Mouse (Mus musculus): Measurements from ENCODE around the gene Cfap97d1. TPM values are rescaled to one million over a fixed set of nuclear protein-coding genes. Genes with fewer than 3 reads are reported as not detected.

Gene Cfap97d1
- polyA plus RNA-seq, 1 experiment from 2014 or later: not detected

DNA sequence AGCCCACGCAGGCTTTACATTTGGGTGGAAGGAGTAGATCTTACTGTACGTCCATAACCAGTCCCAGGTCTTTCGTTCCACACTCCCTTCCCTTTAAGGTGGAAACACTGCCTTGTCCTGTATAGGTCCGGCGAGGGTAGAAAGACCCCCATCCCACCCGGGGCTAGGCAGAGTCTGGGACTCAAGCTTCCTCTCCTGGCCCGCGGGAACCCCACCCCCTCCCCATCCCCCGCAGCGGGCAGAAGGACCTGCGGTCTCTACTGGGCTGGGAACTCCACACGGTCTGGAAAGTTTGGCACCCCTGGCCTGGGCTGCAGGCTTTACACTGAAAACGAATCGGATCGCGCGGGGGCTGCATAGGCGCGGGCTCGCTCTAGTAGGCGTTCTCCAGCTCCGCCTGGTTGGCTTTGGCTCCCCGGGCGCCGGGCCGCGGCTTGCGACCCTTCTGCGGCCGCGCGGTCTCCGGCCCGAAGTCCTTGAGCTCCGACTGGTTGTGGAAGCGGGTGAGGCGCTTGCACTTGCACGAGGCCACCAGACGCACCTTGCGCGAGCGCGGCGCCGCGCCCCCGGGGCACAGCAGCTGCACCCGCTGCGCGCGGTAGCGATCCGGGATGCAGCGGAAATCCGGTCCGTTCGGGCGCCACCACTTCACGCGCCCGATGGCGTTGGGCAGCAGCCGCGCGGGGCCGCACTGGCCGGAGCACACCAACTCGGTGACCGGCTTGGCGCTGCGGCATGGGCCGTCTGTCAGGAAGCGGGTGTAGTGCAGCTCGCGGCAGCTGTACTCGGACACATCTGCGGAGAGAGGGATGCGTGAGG is 20.4 kb upstream of the Cfap97d1 start:
- Histone ChIP-seq H3K4me2 (peak overlapping the region; percentile 97), H3K27me3 (replicated peaks) (peaks cover 61% of the 10 kb centered on the region), H3K4me1 (peaks cover 14% of the 10 kb centered on the region), H3K36me3 (no peaks in the 10 kb centered on the region), H3K4me3 (replicated peaks) (peak overlapping the region; percentile 47), H3K9ac (peak overlapping the region; percentile 34), H3K27ac (no peak overlapping the region), H3K9me3 (no peaks in the 10 kb centered on the region)
- WGBS: under 1% methylated on average over 78 of the region's 78 CpGs
- 0 out of 2 replicates have a peak, but pooled peaks have one; percentile 33 for ATAC-seq (ENCODE audit: insufficient read depth, low FRiP score, low read depth)

- H3K9ac ChIP-seq: no peak overlapping the region
- no peak overlapping the region for H3K4me3 ChIP-seq (replicated peaks)
- peaks cover 61% of the 10 kb centered on the region for H3K27me3 ChIP-seq (replicated peaks)
- H3K27ac ChIP-seq: no peak overlapping the region
- 10% methylated on average over 8 of the region's 8 CpGs for WGBS
- no peaks in the 10 kb centered on the region for H3K9me3 ChIP-seq
- H3K4me2 ChIP-seq: peak overlapping the region; percentile 97; the same call in 1 of the 2 replicates
- no peaks in the 10 kb centered on the region for H3K36me3 ChIP-seq
- ATAC-seq (ENCODE audit: insufficient read depth, low FRiP score, low read depth): no peak
- H3K4me1 ChIP-seq: peaks cover 14% of the 10 kb centered on the region
Observed at GRCm38 (mm10) chr11:101964647-101965046, 19.4 kb upstream of the Cfap97d1 start.

DNA sequence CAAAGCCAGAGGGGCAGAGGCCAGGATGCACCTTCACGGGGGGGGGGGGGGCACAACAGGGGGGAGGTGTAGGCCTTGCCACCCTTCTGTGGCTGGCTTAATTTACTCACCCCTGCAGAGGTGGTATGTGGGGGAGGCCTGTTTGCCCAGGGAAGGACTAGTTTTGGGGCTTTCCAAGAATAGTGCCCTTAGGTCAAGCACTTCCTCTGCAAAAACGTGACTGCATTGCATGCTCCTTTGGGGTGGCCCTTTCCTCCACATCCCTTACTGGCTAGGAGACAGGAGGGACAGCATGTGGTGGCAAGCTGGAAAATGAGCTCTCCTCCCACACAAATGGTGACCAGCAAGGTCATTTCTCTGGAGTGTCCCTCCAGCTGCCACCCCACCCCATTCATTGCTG is 18.5 kb upstream of the Cfap97d1 start:
- ATAC-seq (ENCODE audit: insufficient read depth, low FRiP score, low read depth): no peak
- H3K36me3 ChIP-seq: no peaks in the 10 kb centered on the region
- H3K4me3 ChIP-seq (replicated peaks): no peak overlapping the region
- peaks cover 14% of the 10 kb centered on the region for H3K4me1 ChIP-seq
- no peak overlapping the region for H3K9ac ChIP-seq
- no peaks in the 10 kb centered on the region for H3K9me3 ChIP-seq
- 0% methylated on average over 2 of the region's 2 CpGs for WGBS
- H3K4me2 ChIP-seq: no peak overlapping the region
- H3K27ac ChIP-seq: no peak overlapping the region
- peaks cover 60% of the 10 kb centered on the region for H3K27me3 ChIP-seq (replicated peaks)

DNA sequence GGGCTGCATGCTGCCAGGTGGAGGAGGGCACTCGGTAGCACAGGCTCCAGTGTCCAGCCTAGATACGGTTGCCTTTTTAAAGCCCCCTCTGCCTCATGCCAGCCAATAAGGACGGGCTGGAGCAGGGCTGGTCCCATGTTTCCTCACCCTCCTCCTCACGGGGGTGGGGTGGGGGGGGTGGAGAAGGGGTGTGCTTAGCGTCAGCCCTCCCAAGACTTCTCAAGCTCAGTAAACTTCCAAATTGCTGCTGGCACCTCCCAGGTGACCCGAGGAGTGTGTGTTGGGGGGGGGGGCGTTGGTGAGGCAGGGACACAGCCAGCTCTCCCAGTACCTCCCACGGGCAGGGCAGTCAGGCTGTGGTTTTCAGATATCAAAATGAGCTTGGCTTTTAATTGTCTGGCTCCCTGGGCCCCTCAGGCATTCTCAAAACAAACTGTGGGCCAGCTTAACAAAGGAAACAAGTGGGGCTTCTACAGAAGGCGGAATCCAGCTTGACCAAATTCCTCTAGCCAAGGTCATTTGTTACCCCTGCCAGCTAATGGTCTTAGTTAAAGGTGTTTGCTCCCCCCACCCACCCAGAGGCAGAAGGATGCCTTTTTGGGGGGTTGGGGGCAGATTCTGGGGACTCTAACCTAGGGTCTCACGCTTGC is 17.0 kb upstream of the Cfap97d1 start, which contains the start of gene Sost:
Gene Sost (minus strand): TSS at position 51 of the 650 bp plus-strand sequence.
- no peak within 1 kb of the TSS for H3K9ac ChIP-seq
- peaks cover 14% of the 10 kb centered on the region for H3K4me1 ChIP-seq
- no peak within 1 kb of the TSS for H3K4me2 ChIP-seq
- ATAC-seq (ENCODE audit: insufficient read depth, low FRiP score, low read depth): no peak
- no peak within 1 kb of the TSS for H3K27ac ChIP-seq
- H3K4me3 ChIP-seq (replicated peaks): no peak within 1 kb of the TSS
- 21% methylated on average over 10 of the region's 10 CpGs for WGBS
- H3K9me3 ChIP-seq: no peaks in the 10 kb centered on the region
- peaks cover 44% of the 10 kb centered on the region for H3K27me3 ChIP-seq (replicated peaks)
- no peaks in the 10 kb centered on the region for H3K36me3 ChIP-seq

GRCm38 (mm10) chr11:101968311-101968710 is 15.8 kb upstream of the Cfap97d1 start:
- Histone ChIP-seq H3K9me3 (no peaks in the 10 kb centered on the region), H3K4me2 (no peak overlapping the region), H3K27me3 (replicated peaks) (peaks cover 33% of the 10 kb centered on the region), H3K4me1 (peaks cover 9% of the 10 kb centered on the region), H3K4me3 (replicated peaks) (no peak overlapping the region), H3K27ac (no peak overlapping the region), H3K36me3 (no peaks in the 10 kb centered on the region), H3K9ac (no peak overlapping the region)
- no peak for ATAC-seq (ENCODE audit: insufficient read depth, low FRiP score, low read depth)
- WGBS: 18% methylated on average over 7 of the region's 7 CpGs

DNA sequence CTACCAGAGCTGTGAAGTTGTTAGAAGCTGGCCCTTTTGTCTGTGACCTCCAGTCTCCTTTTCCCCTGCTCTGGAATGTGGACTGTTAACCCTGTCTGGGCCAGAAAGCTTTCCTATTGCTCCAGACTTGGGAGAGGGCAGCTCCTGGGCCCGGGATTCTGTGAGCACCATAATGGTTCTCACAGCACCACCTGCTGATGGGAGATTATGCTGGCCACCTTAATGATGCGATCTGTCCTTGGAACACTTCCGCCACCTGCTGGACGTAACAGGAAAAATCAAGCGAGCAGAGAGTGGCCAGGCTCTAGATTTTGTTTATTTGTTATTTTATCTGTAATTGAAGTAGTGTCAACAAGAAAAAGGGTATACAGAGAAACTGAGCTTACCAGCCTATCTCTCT is 15.3 kb upstream of the Cfap97d1 start:
- Histone ChIP-seq H3K27me3 (replicated peaks) (peaks cover 28% of the 10 kb centered on the region), H3K4me1 (peaks cover 5% of the 10 kb centered on the region), H3K9ac (no peak overlapping the region), H3K36me3 (no peaks in the 10 kb centered on the region), H3K4me2 (no peak overlapping the region), H3K27ac (no peak overlapping the region), H3K9me3 (no peaks in the 10 kb centered on the region), H3K4me3 (replicated peaks) (no peak overlapping the region)
- ATAC-seq (ENCODE audit: insufficient read depth, low FRiP score, low read depth): no peak; the same call in 1 of the 2 replicates
- WGBS: under 1% methylated on average over 5 of the region's 5 CpGs

DNA sequence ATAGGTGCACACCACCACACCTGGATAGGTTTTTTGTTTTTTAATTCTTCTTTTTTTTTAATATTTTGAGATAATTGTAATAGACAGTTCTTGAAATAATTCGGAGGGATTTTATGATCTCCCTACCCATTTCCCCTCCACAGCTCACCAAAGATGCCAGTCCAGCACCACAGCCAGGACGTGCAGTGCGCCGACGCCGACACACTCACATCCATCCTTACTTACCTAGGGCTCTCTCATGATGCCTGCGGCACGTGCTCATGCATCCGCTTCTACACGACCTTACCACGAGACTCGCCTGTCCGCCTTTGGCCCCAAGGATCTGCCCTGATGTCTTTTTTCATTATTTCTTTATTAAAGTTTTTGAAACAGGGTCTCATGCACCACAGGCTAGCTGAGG is 14.2 kb upstream of the Cfap97d1 start:
- no peak overlapping the region for H3K4me3 ChIP-seq (replicated peaks)
- H3K4me2 ChIP-seq: no peak overlapping the region
- no peaks in the 10 kb centered on the region for H3K36me3 ChIP-seq
- WGBS: 83% methylated on average over 13 of the region's 13 CpGs
- no peak overlapping the region for H3K9ac ChIP-seq
- H3K4me1 ChIP-seq: no peaks in the 10 kb centered on the region
- H3K9me3 ChIP-seq: no peaks in the 10 kb centered on the region
- H3K27ac ChIP-seq: no peak overlapping the region
- H3K27me3 ChIP-seq (replicated peaks): peaks cover 18% of the 10 kb centered on the region
- ATAC-seq (ENCODE audit: insufficient read depth, low FRiP score, low read depth): no peak

GRCm38 (mm10) chr11:101971410-101971809 is 12.7 kb upstream of the Cfap97d1 start:
- H3K4me1 ChIP-seq: no peaks in the 10 kb centered on the region
- H3K27me3 ChIP-seq (replicated peaks): peaks cover 2% of the 10 kb centered on the region; the same call in 1 of the 2 replicates
- no peak overlapping the region for H3K4me2 ChIP-seq
- no peak for ATAC-seq (ENCODE audit: insufficient read depth, low FRiP score, low read depth)
- H3K27ac ChIP-seq: no peak overlapping the region
- no peaks in the 10 kb centered on the region for H3K36me3 ChIP-seq
- no peak overlapping the region for H3K9ac ChIP-seq
- 48% methylated on average over 3 of the region's 3 CpGs for WGBS
- no peak overlapping the region for H3K4me3 ChIP-seq (replicated peaks)
- H3K9me3 ChIP-seq: no peaks in the 10 kb centered on the region

DNA sequence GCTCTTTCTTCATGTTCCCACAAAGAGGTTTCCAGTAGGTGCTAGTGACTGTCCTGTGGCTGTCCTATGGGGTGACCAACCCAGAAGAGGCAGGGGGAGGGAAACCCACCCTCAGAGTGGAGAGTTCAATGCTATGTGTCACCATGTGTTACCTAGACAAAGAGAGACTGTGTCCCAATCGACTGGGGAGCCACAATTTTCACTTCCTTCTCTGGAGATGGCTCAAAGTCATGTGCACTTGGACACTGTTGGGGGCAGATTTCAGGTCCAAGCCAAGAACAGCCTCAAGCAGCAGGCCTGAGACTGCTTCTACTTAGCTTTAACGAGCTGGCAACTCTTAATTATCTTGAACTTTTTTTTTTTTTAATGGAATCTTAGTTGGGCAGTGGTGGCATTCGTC is 12.0 kb upstream of the Cfap97d1 start:
- Histone ChIP-seq H3K9me3 (no peaks in the 10 kb centered on the region), H3K36me3 (no peaks in the 10 kb centered on the region), H3K27ac (no peak overlapping the region), H3K4me2 (no peak overlapping the region), H3K27me3 (replicated peaks) (no peaks in the 10 kb centered on the region), H3K4me1 (no peaks in the 10 kb centered on the region), H3K9ac (no peak overlapping the region), H3K4me3 (replicated peaks) (no peak overlapping the region)
- 70% methylated on average over 3 of the region's 3 CpGs for WGBS
- ATAC-seq (ENCODE audit: insufficient read depth, low FRiP score, low read depth): no peak

- Histone ChIP-seq H3K9me3 (no peaks in the 10 kb centered on the region), H3K4me1 (no peaks in the 10 kb centered on the region), H3K27me3 (replicated peaks) (no peaks in the 10 kb centered on the region), H3K27ac (no peak overlapping the region), H3K9ac (no peak overlapping the region), H3K4me3 (replicated peaks) (no peak overlapping the region), H3K4me2 (no peak overlapping the region), H3K36me3 (no peaks in the 10 kb centered on the region)
- WGBS: 92% methylated on average over 5 of the region's 5 CpGs
- no peak for ATAC-seq (ENCODE audit: insufficient read depth, low FRiP score, low read depth)
Observed at GRCm38 (mm10) chr11:101972651-101973050, 11.4 kb upstream of the Cfap97d1 start.

DNA sequence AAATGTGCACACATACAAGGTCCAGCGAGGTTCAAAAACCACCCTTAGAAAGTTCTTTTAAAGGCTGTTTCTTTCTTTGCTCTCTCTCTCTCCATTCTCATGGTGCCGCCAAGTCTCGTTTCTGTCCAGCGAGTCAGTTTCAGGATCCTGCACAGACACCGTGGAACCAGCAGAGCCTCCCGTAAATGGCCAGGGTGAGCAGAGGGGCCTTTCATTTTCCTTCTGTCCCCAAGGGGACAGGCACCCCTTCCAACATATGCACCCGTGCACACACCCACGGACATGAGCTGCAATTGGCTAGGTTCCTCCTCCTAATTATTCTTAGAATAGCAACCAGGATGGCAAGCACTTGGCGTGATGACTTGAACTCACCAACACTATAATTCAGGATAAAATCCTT is 10.6 kb upstream of the Cfap97d1 start:
- Histone ChIP-seq H3K4me2 (no peak overlapping the region), H3K4me3 (replicated peaks) (no peak overlapping the region), H3K4me1 (no peaks in the 10 kb centered on the region), H3K9me3 (no peaks in the 10 kb centered on the region), H3K36me3 (peaks cover 2% of the 10 kb centered on the region; the same call in 1 of the 2 replicates), H3K9ac (no peak overlapping the region), H3K27me3 (replicated peaks) (no peaks in the 10 kb centered on the region), H3K27ac (no peak overlapping the region)
- ATAC-seq (ENCODE audit: insufficient read depth, low FRiP score, low read depth): no peak
- WGBS: 76% methylated on average over 9 of the region's 9 CpGs

DNA sequence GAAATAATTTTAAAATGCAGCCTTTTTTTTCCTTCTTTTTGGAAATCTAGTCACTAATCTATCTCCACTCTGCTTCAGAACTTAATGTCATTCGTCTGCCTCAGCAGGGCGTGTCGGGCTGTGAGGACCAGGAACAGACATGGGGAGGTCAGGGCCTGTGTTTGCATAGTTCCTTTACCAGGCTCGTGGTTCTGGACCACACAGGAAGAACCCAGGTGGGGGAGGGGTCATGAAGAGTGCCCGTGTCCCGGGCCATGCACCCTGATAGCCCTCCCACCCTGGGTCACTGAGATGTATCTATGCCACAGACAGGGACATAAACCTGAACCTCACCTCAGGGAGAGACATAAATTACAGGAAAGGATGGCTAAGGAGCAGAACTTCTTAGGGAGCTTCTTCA is 9.9 kb upstream of the Cfap97d1 start:
- H3K4me1 ChIP-seq: no peaks in the 10 kb centered on the region
- peaks cover 4% of the 10 kb centered on the region; the same call in 1 of the 2 replicates for H3K36me3 ChIP-seq
- H3K4me2 ChIP-seq: no peak overlapping the region
- H3K4me3 ChIP-seq (replicated peaks): no peak overlapping the region
- no peak overlapping the region for H3K9ac ChIP-seq
- no peaks in the 10 kb centered on the region for H3K27me3 ChIP-seq (replicated peaks)
- no peak for ATAC-seq (ENCODE audit: insufficient read depth, low FRiP score, low read depth)
- no peaks in the 10 kb centered on the region for H3K9me3 ChIP-seq
- 33% methylated on average over 6 of the region's 6 CpGs for WGBS
- no peak overlapping the region for H3K27ac ChIP-seq
